In genomic region chr3:65665977-65666766, GRCm38 (mm10) we compare ENCODE assay signal across 8 mouse cellular contexts. TPM values are rescaled to one million over a fixed set of nuclear protein-coding genes. Genes with fewer than 3 reads are reported as not detected.
DNase-seq lines count a peak whose midpoint lies in the region; ATAC-seq and TF ChIP-seq lines count a peak whose summit lies in the region.

Gene Lekr1 (plus strand): TSS chr3:65666228.

- ATAC-seq in CD4-positive, CD25-positive, alpha-beta regulatory T cell, adult 4 months = peak; percentile 97
- peak; percentile 96 for ATAC-seq in forebrain, embryonic 12.5 days (ENCODE audit: low FRiP score)
- ATAC-seq in heart, postnatal 0 days (ENCODE audit: insufficient read depth, low read depth) = peak; percentile 94
- peak; percentile 91 for ATAC-seq in liver, embryonic 14.5 days (ENCODE audit: insufficient read depth)
- peak; percentile 85 for ATAC-seq in stomach, embryonic 15.5 days (ENCODE audit: insufficient read depth, low FRiP score, low read depth)

- no peak for TF ChIP-seq CTCF in heart, postnatal 0 days (IDR thresholded peaks at IDR 0.05; ENCODE audit: low read depth)
- TF ChIP-seq CTCF in liver, embryonic 14.5 days (IDR thresholded peaks at IDR 0.05; ENCODE audit: low read depth) = no peak

- peaks cover 3% of the 10 kb centered on the region; the same call in 1 of the 2 replicates for H3K4me1 ChIP-seq in forebrain, embryonic 12.5 days
- H3K4me1 ChIP-seq in heart, postnatal 0 days (ENCODE audit: control insufficient read depth, insufficient read depth) = peaks cover 5% of the 10 kb centered on the region; the same call in 1 of the 2 replicates
- peaks cover 0 to 9% of the 10 kb centered on the region in 2 experiments; a peak in 3 of 4 replicates for H3K4me1 ChIP-seq in liver, embryonic 14.5 days (replicated peaks; ENCODE audit: control insufficient read depth in 2 of 2, insufficient read depth in 2 of 2, low read length in 1 of 2)
- H3K4me1 ChIP-seq in stomach, embryonic 15.5 days = no peaks in the 10 kb centered on the region

- peak within 1 kb of the TSS; percentile 71 for H3K4me3 ChIP-seq in forebrain, embryonic 12.5 days (replicated peaks)
- H3K4me3 ChIP-seq in heart, postnatal 0 days (ENCODE audit: low read depth, low read length) = peak within 1 kb of the TSS; percentile 66
- peak within 1 kb of the TSS; percentile 62 to 73 for H3K4me3 ChIP-seq in liver, embryonic 14.5 days (ENCODE audit: insufficient read depth in 1 of 2, low read depth in 2 of 2, low read length in 2 of 2)
- peak within 1 kb of the TSS; percentile 61 for H3K4me3 ChIP-seq in stomach, embryonic 15.5 days (replicated peaks)

- H3K4me2 ChIP-seq in forebrain, embryonic 12.5 days = peak within 1 kb of the TSS; percentile 82
- H3K4me2 ChIP-seq in heart, postnatal 0 days (ENCODE audit: low read depth, low read length) = peak within 1 kb of the TSS; percentile 80
- peak within 1 kb of the TSS; percentile 83 for H3K4me2 ChIP-seq in liver, embryonic 14.5 days (ENCODE audit: low read depth)
- H3K4me2 ChIP-seq in stomach, embryonic 15.5 days = peak within 1 kb of the TSS; percentile 88

- TF ChIP-seq EP300 in heart, postnatal 0 days (IDR thresholded peaks at IDR 0.05; ENCODE audit: low read depth) = no peak
- TF ChIP-seq EP300 in liver, embryonic 14.5 days (IDR thresholded peaks at IDR 0.05; ENCODE audit: low read depth) = no peak

- H3K36me3 ChIP-seq in forebrain, embryonic 12.5 days (replicated peaks) = no peaks in the 10 kb centered on the region
- no peaks in the 10 kb centered on the region for H3K36me3 ChIP-seq in heart, postnatal 0 days (replicated peaks; ENCODE audit: control insufficient read depth, insufficient read depth, low read length)
- H3K36me3 ChIP-seq in liver, embryonic 14.5 days (replicated peaks; ENCODE audit: control insufficient read depth, insufficient read depth, low read depth) = no peaks in the 10 kb centered on the region
- no peaks in the 10 kb centered on the region for H3K36me3 ChIP-seq in stomach, embryonic 15.5 days

- DNase-seq in c-Kit-positive CD71-positive TER-119-negative erythroid progenitor cells, embryonic 14.5 days (ENCODE audit: low read depth) = peak; percentile 61
- DNase-seq in heart, postnatal 0 days (ENCODE audit: low spot score) = peak; percentile 83
- DNase-seq in kidney, postnatal 36 days = peak; percentile 93 to 97
- peak; percentile 55 to 63 (median 58) for DNase-seq in liver, embryonic 14.5 days (ENCODE audit: low read depth in 3 of 3, low spot score in 3 of 3)
- DNase-seq in neural tube, embryonic 10.5 days (ENCODE audit: extremely low spot score, low spot score) = peak; percentile 97

- H3K9me3 ChIP-seq in forebrain, embryonic 12.5 days = no peaks in the 10 kb centered on the region
- no peaks in the 10 kb centered on the region for H3K9me3 ChIP-seq in heart, postnatal 0 days (replicated peaks; ENCODE audit: control insufficient read depth, low read length)
- no peaks in the 10 kb centered on the region for H3K9me3 ChIP-seq in liver, embryonic 14.5 days (ENCODE audit: control insufficient read depth, low read length)
- no peaks in the 10 kb centered on the region for H3K9me3 ChIP-seq in stomach, embryonic 15.5 days

- H3K27me3 ChIP-seq in forebrain, embryonic 12.5 days = no peaks in the 10 kb centered on the region
- no peaks in the 10 kb centered on the region for H3K27me3 ChIP-seq in heart, postnatal 0 days (ENCODE audit: control insufficient read depth, insufficient read depth, low read length)
- H3K27me3 ChIP-seq in liver, embryonic 14.5 days (ENCODE audit: control insufficient read depth, insufficient read depth, low read length) = no peaks in the 10 kb centered on the region
- no peaks in the 10 kb centered on the region for H3K27me3 ChIP-seq in stomach, embryonic 15.5 days (replicated peaks)

- H3K9ac ChIP-seq in forebrain, embryonic 12.5 days = peak within 1 kb of the TSS; percentile 70
- H3K9ac ChIP-seq in heart, postnatal 0 days (replicated peaks; ENCODE audit: low read depth, low read length) = peak within 1 kb of the TSS; percentile 49
- peak within 1 kb of the TSS; percentile 64 for H3K9ac ChIP-seq in liver, embryonic 14.5 days (replicated peaks)
- H3K9ac ChIP-seq in stomach, embryonic 15.5 days = peak within 1 kb of the TSS; percentile 48

- 0 out of 2 replicates have a peak within 1 kb of the TSS, but pooled peaks have one; percentile 56 for H3K27ac ChIP-seq in forebrain, embryonic 12.5 days
- peak within 1 kb of the TSS; percentile 43; the same call in 1 of the 2 replicates for H3K27ac ChIP-seq in heart, postnatal 0 days (ENCODE audit: low read depth)
- no peak within 1 kb of the TSS for H3K27ac ChIP-seq in liver, embryonic 14.5 days
- peak within 1 kb of the TSS; percentile 36; the same call in 1 of the 2 replicates for H3K27ac ChIP-seq in stomach, embryonic 15.5 days

- WGBS in forebrain, embryonic 12.5 days = 3% methylated on average over 73 of the region's 73 CpGs
- 1% methylated on average over 68 of the region's 73 CpGs for WGBS in heart, postnatal 0 days
- WGBS in liver, embryonic 14.5 days (ENCODE audit: insufficient replicate concordance) = 2% methylated on average over 58 of the region's 73 CpGs
- WGBS in stomach, embryonic 15.5 days = 1% methylated on average over 73 of the region's 73 CpGs

RNA-seq across cellular contexts. Expression of gene Lekr1, which starts in this region (rescaled TPM):
- under 1 TPM in 1 of 2 experiments, not detected in 1; 0.20 TPM for polyA plus RNA-seq in CD4-positive, CD25-positive, alpha-beta regulatory T cell, adult 4 months (2017; shearing (Covaris generic))
- 6.0 and 7.0 TPM in 2 replicates for polyA plus RNA-seq in forebrain, embryonic 12.5 days (2016; fragmentation: Nextera tagmentation; extraction: Ambion mirVana)
- total RNA-seq in heart, postnatal 0 days (2014; rRNA removed; ENCODE audit: low replicate concordance) = 2.2 and 9.1 TPM in 2 replicates
- 5.4 and 5.6 TPM in 2 replicates for polyA plus RNA-seq in heart, postnatal 0 days (2015; fragmentation: Nextera tagmentation; extraction: Ambion mirVana)
- polyA plus RNA-seq in liver, embryonic 14.5 days (2012; rRNA removed) = 0.36 and 0.48 TPM in 2 replicates
- polyA plus RNA-seq in liver, embryonic 14.5 days (2014; fragmentation: Nextera tagmentation; extraction: Ambion mirVana) = 0.96 and 1.0 TPM in 2 replicates
- 7.3 and 7.6 TPM in 2 replicates for polyA plus RNA-seq in stomach, embryonic 15.5 days (2015; fragmentation: Nextera tagmentation; extraction: Ambion mirVana)

Comparison
In these comparisons a context has a peak if more than half of its experiments do, and no peak if none do; other contexts are left out.
1. Peak in ATAC-seq in CD4-positive, CD25-positive, alpha-beta regulatory T cell, adult 4 months; RNA of the gene not detected or under 1 TPM.